Mouse (Mus musculus): ENCODE measurements around the gene Msi2.

Gene Msi2

GRCm38 (mm10) chr11:88449180-88449579 is 269.1 kb downstream of the Msi2 start:
- no peak for DNase-seq (ENCODE audit: low read depth, low spot score)

GRCm38 (mm10) chr11:88448571-88448970 is 269.7 kb downstream of the Msi2 start:
- no peak for DNase-seq (ENCODE audit: low read depth, low spot score)

DNA sequence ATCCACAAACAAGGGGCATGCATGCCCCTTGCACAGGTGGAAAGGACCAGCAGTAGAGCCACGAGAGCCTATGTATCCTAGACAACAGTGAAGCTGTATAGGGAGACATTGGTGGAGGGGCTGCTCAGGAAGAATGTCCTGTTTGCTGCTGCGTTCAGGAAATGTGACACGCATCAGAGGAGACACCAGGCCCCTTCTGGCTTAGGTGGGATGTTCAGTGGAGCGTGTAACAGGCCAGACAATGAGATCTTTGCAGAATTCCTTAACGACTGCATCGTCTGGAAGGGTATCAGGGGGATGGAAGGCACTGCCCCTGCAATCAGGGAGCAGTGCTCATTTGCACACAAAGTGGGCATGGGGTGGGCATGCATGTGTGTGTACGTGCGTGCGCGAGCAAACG is 271.0 kb downstream of the Msi2 start:
- no peak for DNase-seq (ENCODE audit: low read depth, low spot score)

GRCm38 (mm10) chr11:88443905-88444304 is 274.4 kb downstream of the Msi2 start:
- DNase-seq (ENCODE audit: low read depth, low spot score) = no peak

GRCm38 (mm10) chr11:88443291-88443690 is 275.0 kb downstream of the Msi2 start:
- no peak for DNase-seq (ENCODE audit: low read depth, low spot score)

DNA sequence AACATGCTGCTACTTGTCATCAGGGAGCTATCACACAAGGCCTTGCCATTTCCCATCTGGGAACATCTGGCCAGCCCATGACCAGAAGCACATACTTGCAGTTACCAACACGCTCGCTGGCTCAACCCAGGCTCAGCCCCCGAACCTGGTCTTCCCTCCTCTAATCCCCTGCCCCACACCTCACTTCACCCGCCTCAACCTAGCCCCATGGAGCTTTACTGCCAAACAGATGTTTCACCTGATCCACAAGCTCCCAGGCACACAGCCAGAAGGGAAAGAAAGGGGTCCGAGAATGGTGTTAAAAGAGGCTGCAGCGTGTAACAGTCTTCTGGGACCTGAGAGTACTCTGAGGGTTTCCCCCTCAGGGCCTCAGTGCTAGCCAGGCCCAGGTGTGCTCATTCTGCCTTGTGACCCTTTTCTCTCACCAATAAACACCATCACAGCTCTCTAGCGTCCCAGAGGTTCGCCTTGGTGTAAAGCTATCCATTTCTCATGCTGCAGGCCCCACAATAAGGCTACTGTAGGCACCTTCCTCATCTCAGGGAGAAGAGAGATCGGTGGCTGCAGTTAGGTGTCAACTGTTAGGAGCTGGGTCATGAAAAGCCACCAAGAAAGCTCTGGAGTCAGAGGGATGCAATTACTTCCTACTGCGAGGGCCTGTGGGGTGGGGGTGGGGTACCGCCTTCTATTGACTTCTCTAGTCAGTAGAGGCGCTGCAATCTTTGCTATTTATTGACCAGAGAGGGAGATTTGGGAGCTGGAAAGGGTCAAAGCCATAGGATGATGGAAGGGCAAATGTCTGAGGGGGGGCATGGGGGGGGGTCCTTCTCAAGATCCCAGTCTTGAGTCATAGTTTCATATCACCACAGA is 276.2 kb downstream of the Msi2 start:
- no peak for DNase-seq (ENCODE audit: low read depth, low spot score)

GRCm38 (mm10) chr11:88438659-88439058 is 279.7 kb downstream of the Msi2 start:
- no peak for DNase-seq (ENCODE audit: low read depth, low spot score)

- no peak for DNase-seq (ENCODE audit: low read depth, low spot score)
These were observed 281.7 kb downstream of the Msi2 start for GRCm38 (mm10) chr11:88436596-88436995.

GRCm38 (mm10) chr11:88435543-88435942 is 282.8 kb downstream of the Msi2 start:
- no peak for DNase-seq (ENCODE audit: low read depth, low spot score)

DNA sequence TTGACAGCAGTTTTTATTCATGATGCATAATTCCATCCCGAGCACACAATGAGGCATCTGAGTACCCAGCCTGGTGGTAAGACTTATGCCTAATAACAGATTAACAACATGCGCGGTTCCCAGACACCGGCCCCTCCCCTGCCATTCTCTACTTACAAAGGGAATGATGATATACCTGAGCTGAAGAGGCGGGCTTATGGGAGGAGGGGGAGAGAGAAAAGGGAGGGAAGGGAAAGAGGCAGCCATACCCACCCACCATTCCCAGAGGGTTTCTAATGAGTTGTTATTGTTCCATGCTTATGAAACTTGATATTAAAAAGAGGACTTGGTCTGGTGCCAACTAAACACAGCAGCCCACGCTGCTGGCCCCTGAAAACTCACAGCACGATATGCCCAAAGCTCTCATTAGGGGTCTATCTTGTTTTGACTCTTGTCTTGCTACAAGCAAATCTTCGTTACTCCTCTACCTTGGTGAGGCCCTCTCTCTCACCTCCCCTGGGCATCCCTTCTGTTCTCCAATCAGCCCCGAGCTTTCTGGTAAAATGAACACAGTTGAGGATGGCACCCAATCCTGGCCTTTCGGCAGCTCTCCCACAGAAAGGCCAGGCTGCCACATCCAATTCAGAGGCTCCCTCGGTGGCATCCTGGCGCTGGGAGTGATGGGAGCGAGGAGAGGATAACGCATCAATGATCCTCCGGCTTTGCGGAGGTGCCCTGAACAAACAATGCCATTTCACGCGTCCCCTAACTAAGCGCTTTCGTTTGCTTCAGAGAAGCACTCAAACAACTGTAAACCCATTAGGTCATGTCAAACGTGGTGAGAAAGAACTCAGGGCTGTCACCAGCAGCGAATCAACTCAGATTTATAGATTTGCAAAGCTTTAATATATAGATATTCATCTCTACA is 286.7 kb downstream of the Msi2 start:
- no peak for DNase-seq (ENCODE audit: low read depth, low spot score)

GRCm38 (mm10) chr11:88430292-88430691 is 288.0 kb downstream of the Msi2 start:
- DNase-seq (ENCODE audit: low read depth, low spot score) = no peak

DNA sequence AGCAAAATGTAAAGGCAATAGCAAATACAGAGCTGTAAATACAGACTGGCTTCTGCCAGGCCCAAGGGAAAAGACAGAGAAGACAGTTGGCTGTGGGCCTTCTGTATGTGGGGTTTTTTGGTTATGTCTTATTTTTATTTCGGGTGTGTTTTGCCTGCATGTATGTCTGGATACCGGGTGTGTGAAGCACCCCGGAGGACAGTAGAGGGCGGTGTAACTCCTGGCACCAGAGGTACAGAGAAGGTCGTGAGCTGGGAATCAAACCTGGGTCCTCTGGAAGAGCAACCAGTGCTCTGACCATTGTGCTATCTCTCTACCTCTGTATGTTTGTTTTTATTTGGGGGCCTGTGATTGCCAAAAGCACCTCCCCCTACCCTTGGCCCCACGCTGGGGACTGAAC is 288.6 kb downstream of the Msi2 start:
- no peak for DNase-seq (ENCODE audit: low read depth, low spot score)

DNA sequence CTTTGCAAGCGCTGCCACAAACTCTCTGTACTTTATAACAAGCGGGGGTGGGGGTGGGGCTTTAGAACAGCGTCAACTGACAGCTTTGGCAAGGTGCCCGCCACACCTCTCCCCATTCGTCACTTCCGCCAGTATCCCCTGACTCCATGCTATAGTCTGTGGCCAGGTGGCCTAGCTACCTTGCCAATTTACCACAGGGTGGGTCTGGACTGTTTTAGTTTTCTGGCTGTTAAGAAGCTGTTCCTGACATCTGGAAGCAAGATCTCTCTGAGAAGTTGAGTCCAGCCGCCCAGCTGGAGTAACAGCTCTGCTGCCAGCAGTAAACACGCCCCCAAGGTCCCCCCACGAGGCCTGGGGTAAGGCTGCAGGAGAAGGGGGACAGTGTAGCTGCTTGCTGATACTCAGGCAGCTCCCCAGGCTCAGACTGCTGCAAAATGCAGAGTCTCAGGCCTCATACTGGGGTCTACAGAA is 292.6 kb downstream of the Msi2 start:
- DNase-seq (ENCODE audit: low read depth, low spot score) = no peak

GRCm38 (mm10) chr11:88424034-88424767 is 294.1 kb downstream of the Msi2 start:
- no peak for DNase-seq (ENCODE audit: low read depth, low spot score)

- DNase-seq (ENCODE audit: low read depth, low spot score) = no peak
These were observed 297.2 kb downstream of the Msi2 start for GRCm38 (mm10) chr11:88421057-88421578.

DNA sequence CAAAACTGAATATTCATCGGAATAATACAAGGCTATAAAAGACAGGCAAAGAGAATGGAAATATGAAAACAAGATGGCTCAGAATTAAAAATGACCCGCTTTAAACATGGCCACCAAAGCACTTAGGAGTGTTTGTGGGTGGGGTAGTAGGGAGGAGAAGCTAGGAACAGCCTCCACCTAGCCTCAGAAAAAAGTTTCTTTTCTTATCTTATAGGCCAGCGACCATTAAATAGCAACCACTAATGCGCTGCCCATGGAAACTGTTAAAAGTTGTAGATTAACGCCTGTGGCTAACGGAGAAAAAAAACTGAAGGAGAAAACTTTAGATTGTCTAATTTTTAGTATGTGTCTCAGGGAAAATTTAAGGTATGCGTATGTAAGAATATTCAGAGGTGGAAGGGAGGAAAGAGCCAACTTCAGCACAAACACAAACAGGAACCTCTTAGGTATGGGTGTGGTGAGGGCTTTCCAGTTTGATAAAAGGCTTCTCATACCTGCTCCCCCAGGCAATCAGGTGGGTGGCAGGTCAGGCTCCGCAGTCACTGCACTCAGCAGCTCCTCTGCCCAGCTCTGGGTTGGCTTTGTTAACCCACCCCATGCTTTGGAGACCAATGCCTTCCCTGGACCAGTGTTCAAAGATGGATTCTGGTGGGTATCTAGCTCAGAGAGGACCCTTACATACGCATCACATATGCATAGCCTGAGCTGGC is 298.5 kb downstream of the Msi2 start:
- no peak for DNase-seq (ENCODE audit: low read depth, low spot score)

DNA sequence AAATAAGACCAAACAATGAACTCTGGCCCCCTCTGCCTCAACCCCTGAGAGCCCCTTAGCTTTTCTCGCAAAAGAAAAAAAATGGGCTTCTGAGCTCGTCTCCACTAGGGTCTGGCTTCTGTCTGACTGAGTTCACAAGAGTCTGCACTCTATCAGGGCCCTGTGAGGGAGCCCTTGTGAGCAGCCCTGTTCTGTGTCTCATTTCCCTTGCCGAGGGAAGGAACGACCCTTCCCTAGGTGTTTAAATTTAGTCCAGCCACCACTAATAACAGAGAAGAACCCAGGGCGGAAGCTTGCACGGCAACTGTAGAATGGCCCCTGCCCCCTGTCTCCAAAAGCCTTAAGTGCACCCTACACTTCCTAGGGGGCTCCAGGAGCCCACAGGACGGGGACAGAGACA is 299.2 kb downstream of the Msi2 start:
- DNase-seq (ENCODE audit: low read depth, low spot score) = no peak

DNA sequence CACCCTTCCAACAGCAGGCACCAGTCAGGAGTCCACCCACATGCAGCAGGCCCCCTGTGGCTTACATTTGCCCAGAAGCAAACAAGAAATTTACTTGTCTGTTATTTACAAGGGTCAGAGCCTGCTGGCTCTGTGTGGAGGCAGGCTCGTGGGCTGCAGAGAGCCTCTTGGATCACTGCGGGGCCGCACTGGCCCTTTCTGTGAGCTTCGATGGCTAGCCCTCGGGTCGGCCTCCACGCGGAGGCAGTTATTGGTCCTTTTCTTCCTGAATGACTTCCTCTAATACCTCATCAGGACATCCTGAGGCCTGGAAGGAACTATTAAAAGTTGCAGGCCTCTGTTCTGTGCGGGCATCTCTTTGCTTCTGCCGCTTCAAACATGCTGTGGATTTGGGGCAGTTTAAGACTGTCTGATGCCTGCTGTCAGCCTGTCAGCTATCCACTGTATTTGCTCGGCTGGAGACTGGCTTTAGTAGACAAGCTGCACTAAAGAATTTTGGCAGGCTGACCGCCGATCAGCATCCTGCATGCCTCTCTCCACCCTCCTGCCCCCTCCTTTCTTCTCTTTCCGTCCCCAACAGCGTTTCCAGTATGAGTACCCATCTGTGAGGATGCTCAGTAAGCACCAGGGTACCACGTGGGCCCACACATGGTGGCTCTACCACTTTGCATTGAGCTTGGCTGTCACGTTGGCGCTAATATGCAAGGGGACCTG is 304.0 kb downstream of the Msi2 start:
- DNase-seq (ENCODE audit: low read depth, low spot score) = no peak

- DNase-seq (ENCODE audit: low read depth, low spot score) = no peak
These were observed 305.8 kb downstream of the Msi2 start for GRCm38 (mm10) chr11:88412423-88413094.

DNA sequence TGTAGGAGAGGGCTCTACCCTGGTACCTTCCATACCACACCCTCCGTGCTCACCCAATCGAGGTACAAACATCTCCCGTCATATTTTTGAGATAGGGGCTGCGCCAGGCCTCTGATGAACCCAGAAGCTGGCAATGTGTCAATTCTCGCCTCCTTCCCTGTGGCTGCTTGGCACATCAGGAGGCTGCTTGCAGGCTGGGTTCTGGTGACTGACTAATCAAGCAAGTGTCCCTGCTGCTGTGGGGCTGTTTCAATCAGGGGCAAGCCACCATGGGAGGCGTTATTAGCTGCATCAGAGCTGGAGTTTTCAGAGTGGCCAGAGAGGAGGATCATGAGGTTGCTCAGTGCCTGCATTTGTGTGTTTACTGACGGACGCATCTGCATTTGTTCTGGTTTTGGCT is 310.0 kb downstream of the Msi2 start:
- DNase-seq (ENCODE audit: low read depth, low spot score) = no peak

Data from brain, embryonic 18.5 days (tissue).